Comparison of ENCODE assay signal across 8 mouse cellular contexts in genomic region chr11:84179226-84179953, GRCm38 (mm10). TPM values are rescaled to one million over a fixed set of nuclear protein-coding genes. Genes with fewer than 3 reads are reported as not detected.
A peak's percentile ranks its signal among the peaks of the same experiment; 100 is the strongest.
DNase-seq lines count a peak whose midpoint lies in the region; ATAC-seq and TF ChIP-seq lines count a peak whose summit lies in the region.

No protein-coding gene starts in this region.

- H3K27me3 ChIP-seq in forebrain, embryonic 14.5 days (replicated peaks; ENCODE audit: control insufficient read depth, insufficient read depth, low read length), result no peaks in the 10 kb centered on the region
- no peaks in the 10 kb centered on the region for H3K27me3 ChIP-seq in liver, postnatal 0 days (ENCODE audit: insufficient read depth, low read length)
- no peaks in the 10 kb centered on the region for H3K27me3 ChIP-seq in neural tube, embryonic 13.5 days

- DNase-seq in ES-E14 (ENCODE audit: low read depth, low spot score), result peak; percentile 92
- DNase-seq in cerebellum, adult 11 months, result peak; percentile 94
- peak; percentile 94 for DNase-seq in forebrain, embryonic 14.5 days (ENCODE audit: low spot score)
- DNase-seq in heart, postnatal 14 days, result peak; percentile 96 to 98
- DNase-seq in layer of hippocampus, adult 11-12 months (ENCODE audit: low spot score), result peak; percentile 95
- peak; percentile 96 for DNase-seq in liver, postnatal 0 days
- peak; percentile 67 for DNase-seq in telencephalon, adult 2 months (ENCODE audit: low read depth, low spot score)

- H3K36me3 ChIP-seq in ES-E14 (ENCODE audit: control insufficient read depth, insufficient read depth, low read length, poor library complexity, severe bottlenecking), result no peaks in the 10 kb centered on the region
- no peaks in the 10 kb centered on the region for H3K36me3 ChIP-seq in forebrain, embryonic 14.5 days (ENCODE audit: control insufficient read depth, insufficient read depth, low read length)
- H3K36me3 ChIP-seq in liver, postnatal 0 days (replicated peaks; ENCODE audit: insufficient read depth, low read length), result no peaks in the 10 kb centered on the region
- H3K36me3 ChIP-seq in neural tube, embryonic 13.5 days, result no peaks in the 10 kb centered on the region

- in situ Hi-C loops in ES-E14 (cut with MboI; ENCODE audit: low sequenced_read_pairs in 2 of 2, unreplicated experiment in 2 of 2), result no loop called here

- H3K27ac ChIP-seq in ES-E14 (ENCODE audit: insufficient read depth, low read depth, low read length, poor library complexity, severe bottlenecking), result peak overlapping the region; percentile 20; the same call in 1 of the 2 replicates
- H3K27ac ChIP-seq in forebrain, embryonic 14.5 days (ENCODE audit: low read depth, low read length), result peak overlapping the region; percentile 88
- H3K27ac ChIP-seq in liver, postnatal 0 days (ENCODE audit: low read depth), result peak overlapping the region; percentile 89
- peak overlapping the region; percentile 92 for H3K27ac ChIP-seq in neural tube, embryonic 13.5 days (replicated peaks)

- peak overlapping the region; percentile 82 for H3K4me2 ChIP-seq in forebrain, embryonic 14.5 days (ENCODE audit: low read length)
- H3K4me2 ChIP-seq in liver, postnatal 0 days (ENCODE audit: low read depth, low read length), result peak overlapping the region; percentile 99
- H3K4me2 ChIP-seq in neural tube, embryonic 13.5 days, result peak overlapping the region; percentile 72

- no peaks in the 10 kb centered on the region for H3K9me3 ChIP-seq in ES-E14 (ENCODE audit: control insufficient read depth, insufficient read depth, low read depth, low read length)
- H3K9me3 ChIP-seq in forebrain, embryonic 14.5 days (replicated peaks; ENCODE audit: control insufficient read depth, low read length), result no peaks in the 10 kb centered on the region
- H3K9me3 ChIP-seq in liver, postnatal 0 days (ENCODE audit: low read length), result no peaks in the 10 kb centered on the region
- no peaks in the 10 kb centered on the region for H3K9me3 ChIP-seq in neural tube, embryonic 13.5 days

- peak; percentile 97 for ATAC-seq in forebrain, embryonic 14.5 days
- peak; percentile 94 for ATAC-seq in liver, postnatal 0 days
- ATAC-seq in neural tube, embryonic 13.5 days (ENCODE audit: low read depth), result peak; percentile 98

- TF ChIP-seq CTCF in liver, postnatal 0 days (IDR thresholded peaks at IDR 0.05; ENCODE audit: low read depth), result peak; percentile 86

- TF ChIP-seq EP300 in liver, postnatal 0 days (IDR thresholded peaks at IDR 0.05; ENCODE audit: low read depth), result no peak

- 0 out of 4 replicates have a peak, but pooled peaks cover 0 to 2% of the 10 kb centered on the region in 2 experiments for H3K4me1 ChIP-seq in ES-E14 (ENCODE audit: control insufficient read depth in 2 of 2, insufficient read depth in 2 of 2, low read length in 2 of 2, poor library complexity in 1 of 2)
- H3K4me1 ChIP-seq in forebrain, embryonic 14.5 days (ENCODE audit: control insufficient read depth, insufficient read depth, low read length), result peaks cover 14% of the 10 kb centered on the region
- H3K4me1 ChIP-seq in liver, postnatal 0 days (ENCODE audit: insufficient read depth), result peaks cover 13% of the 10 kb centered on the region
- H3K4me1 ChIP-seq in neural tube, embryonic 13.5 days (replicated peaks), result peaks cover 25% of the 10 kb centered on the region

- peak overlapping the region; percentile 94 to 99 for H3K4me3 ChIP-seq in ES-E14 (ENCODE audit: insufficient read depth in 1 of 2, low read depth in 1 of 2, low read length in 2 of 2, poor library complexity in 1 of 2, severe bottlenecking in 1 of 2)
- peak overlapping the region; percentile 67 for H3K4me3 ChIP-seq in forebrain, embryonic 14.5 days (ENCODE audit: low read depth, low read length)
- H3K4me3 ChIP-seq in liver, postnatal 0 days (ENCODE audit: low read depth, low read length), result peak overlapping the region; percentile 92
- H3K4me3 ChIP-seq in neural tube, embryonic 13.5 days, result peak overlapping the region; percentile 79

- peak overlapping the region; percentile 81 for H3K9ac ChIP-seq in ES-E14 (ENCODE audit: insufficient read depth, low read depth, low read length, poor library complexity, severe bottlenecking)
- H3K9ac ChIP-seq in forebrain, embryonic 14.5 days (ENCODE audit: low read length), result peak overlapping the region; percentile 82
- H3K9ac ChIP-seq in liver, postnatal 0 days (replicated peaks), result peak overlapping the region; percentile 80
- H3K9ac ChIP-seq in neural tube, embryonic 13.5 days, result peak overlapping the region; percentile 86

- intact Hi-C loops in heart, postnatal 14 days (cut with DNase I), result loop anchor here (2.0 kb wide), 1 partner anchor 65 kb away; no protein-coding TSS in a partner anchor

- under 1% methylated on average over 70 of the region's 85 CpGs for WGBS in forebrain, embryonic 14.5 days
- under 1% methylated on average over 73 of the region's 85 CpGs for WGBS in liver, postnatal 0 days (ENCODE audit: insufficient replicate concordance)
- under 1% methylated on average over 65 of the region's 85 CpGs for whole genome bisulfite sequencing in neural tube, embryonic 13.5 days

TF ChIP-seq in ES-E14, 5 proteins besides CTCF, POLR2A, EP300 and RAD21:
- TF ChIP-seq MAFK (IDR thresholded peaks at IDR 0.05; ENCODE audit: insufficient read depth, low read depth, low read length) (no peak), HCFC1 (IDR thresholded peaks at IDR 0.05; ENCODE audit: borderline replicate concordance, insufficient read depth, low read length) (no peak), ZC3H11A (IDR thresholded peaks at IDR 0.05; ENCODE audit: borderline replicate concordance, low read depth, low read length) (no peak), CHD2 (IDR thresholded peaks at IDR 0.05; ENCODE audit: low read depth, low read length) (no peak), ZNF384 (IDR thresholded peaks at IDR 0.05; ENCODE audit: low read depth, low read length) (no peak)

RNA-seq across cellular contexts. Expression of gene Gm11437, which starts 12.1 kb away (rescaled TPM):
- not detected in 2 replicates for total RNA-seq in ES-E14 (2012; rRNA removed)
- not detected in 2 replicates for polyA plus RNA-seq in forebrain, embryonic 14.5 days (2014; fragmentation: Nextera tagmentation; extraction: Ambion mirVana)
- not detected for total RNA-seq in heart, postnatal 14 days (2021)
- polyA plus RNA-seq in liver, postnatal 0 days (2015; fragmentation: Nextera tagmentation; extraction: Ambion mirVana), result 0.14 TPM in 1 of 2 replicates, not detected in the other
- polyA plus RNA-seq in neural tube, embryonic 13.5 days (2015; fragmentation: Nextera tagmentation; extraction: Ambion mirVana), result 0.15 TPM in 1 of 2 replicates, not detected in the other

RNA-seq across cellular contexts. Expression of gene Acaca, which starts 49.9 kb away (rescaled TPM):
- 65.3 and 68.0 TPM in 2 replicates for total RNA-seq in ES-E14 (2012; rRNA removed)
- 24.3 and 32.1 TPM in 2 replicates for polyA plus RNA-seq in forebrain, embryonic 14.5 days (2014; fragmentation: Nextera tagmentation; extraction: Ambion mirVana)
- total RNA-seq in heart, postnatal 14 days (2021), result 10 to 100 TPM; 11.4 to 12.5 TPM
- polyA plus RNA-seq in liver, postnatal 0 days (2015; fragmentation: Nextera tagmentation; extraction: Ambion mirVana), result 2.0 TPM in 2 replicates
- 19.8 and 22.6 TPM in 2 replicates for polyA plus RNA-seq in neural tube, embryonic 13.5 days (2015; fragmentation: Nextera tagmentation; extraction: Ambion mirVana)

RNA-seq across cellular contexts. Expression of gene Tada2a, which starts 50.0 kb away (rescaled TPM):
- 36.5 and 38.9 TPM in 2 replicates for total RNA-seq in ES-E14 (2012; rRNA removed)
- polyA plus RNA-seq in forebrain, embryonic 14.5 days (2014; fragmentation: Nextera tagmentation; extraction: Ambion mirVana), result 34.1 and 35.1 TPM in 2 replicates
- total RNA-seq in heart, postnatal 14 days (2021), result 1 to 10 TPM; 6.2 to 6.3 TPM
- 5.7 and 6.1 TPM in 2 replicates for polyA plus RNA-seq in liver, postnatal 0 days (2015; fragmentation: Nextera tagmentation; extraction: Ambion mirVana)
- polyA plus RNA-seq in neural tube, embryonic 13.5 days (2015; fragmentation: Nextera tagmentation; extraction: Ambion mirVana), result 27.7 and 28.4 TPM in 2 replicates

Comparison
In these comparisons a context has a peak if more than half of its experiments do, and no peak if none do; other contexts are left out.
1. Peak in every context shown above with its lines: DNase-seq, ATAC-seq, H3K4me3 ChIP-seq and H3K27ac ChIP-seq.
2. H3K27ac ChIP-seq: peak in every context shown above with its lines; median percentile 92 in neural tube, embryonic 13.5 days; 89 in liver, postnatal 0 days; 88 in forebrain, embryonic 14.5 days; 20 in ES-E14.